Mouse (Mus musculus): ENCODE data around the gene Cycs. TPM values are rescaled to one million over a fixed set of nuclear protein-coding genes. Genes with fewer than 3 reads are reported as not detected.
A peak's percentile ranks its signal among the peaks of the same experiment; 100 is the strongest.

Gene Cycs
- total RNA-seq, 1 experiment from 2014 or later, result 110 TPM

DNA sequence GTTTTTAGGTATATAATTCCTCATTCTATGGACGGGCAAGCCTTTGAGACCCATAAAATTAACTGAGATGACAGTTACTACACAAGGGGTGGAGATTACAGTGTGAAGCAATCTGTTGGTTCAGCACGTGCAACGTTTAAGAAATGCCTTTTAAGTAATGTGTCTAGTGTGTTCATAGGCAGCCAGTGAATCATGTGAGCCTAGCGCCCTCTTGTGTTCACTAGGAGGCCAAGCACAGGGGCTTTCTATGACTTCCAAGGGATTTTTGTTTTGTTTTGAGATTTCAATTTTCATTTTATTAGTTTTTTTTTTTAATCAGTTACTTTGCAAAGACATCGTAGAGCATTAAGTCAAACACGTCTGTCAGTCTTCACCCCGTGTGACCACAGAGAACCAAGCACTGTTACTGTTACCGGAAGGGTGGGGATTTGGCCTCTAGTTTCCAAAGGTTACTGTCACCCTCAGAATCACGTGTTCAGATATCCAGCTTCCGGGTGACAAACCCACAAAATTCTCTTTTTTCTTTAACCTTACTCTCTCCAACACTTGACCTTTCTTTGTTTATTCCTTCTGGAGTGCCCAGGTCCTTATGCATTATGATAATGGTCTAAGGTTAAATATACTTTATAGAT lies 20.8 kb downstream of the Cycs start:
- peak; percentile 71 for DNase-seq

DNA sequence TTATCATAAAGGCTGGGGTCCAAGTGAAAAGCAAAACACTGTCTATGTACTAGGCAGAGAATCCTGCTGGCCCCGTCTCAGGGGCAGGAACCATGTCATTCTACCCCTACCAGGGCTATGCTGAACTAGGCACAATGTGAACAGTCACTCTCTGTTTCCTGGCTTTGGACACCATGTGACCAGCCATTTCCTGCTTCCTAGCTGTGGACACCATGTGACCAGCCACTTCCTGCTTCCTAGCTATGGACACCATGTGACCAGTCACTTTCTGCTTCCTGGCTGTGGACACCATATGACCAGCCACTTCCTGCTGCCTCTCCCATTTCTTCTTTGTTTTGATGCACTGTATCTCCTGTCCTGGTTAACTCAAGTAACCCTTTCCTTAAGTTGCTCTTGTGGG lies 23.8 kb downstream of the Cycs start:
- no peak for DNase-seq

- no peak for DNase-seq
Observed at GRCm38 (mm10) chr6:50539641-50540040, 26.7 kb downstream of the Cycs start.

- DNase-seq, result peak; percentile 91
Observed at GRCm38 (mm10) chr6:50536461-50536892, 29.9 kb downstream of the Cycs start.

GRCm38 (mm10) chr6:50535346-50535745 lies 31.0 kb downstream of the Cycs start:
- no peak for DNase-seq

DNA sequence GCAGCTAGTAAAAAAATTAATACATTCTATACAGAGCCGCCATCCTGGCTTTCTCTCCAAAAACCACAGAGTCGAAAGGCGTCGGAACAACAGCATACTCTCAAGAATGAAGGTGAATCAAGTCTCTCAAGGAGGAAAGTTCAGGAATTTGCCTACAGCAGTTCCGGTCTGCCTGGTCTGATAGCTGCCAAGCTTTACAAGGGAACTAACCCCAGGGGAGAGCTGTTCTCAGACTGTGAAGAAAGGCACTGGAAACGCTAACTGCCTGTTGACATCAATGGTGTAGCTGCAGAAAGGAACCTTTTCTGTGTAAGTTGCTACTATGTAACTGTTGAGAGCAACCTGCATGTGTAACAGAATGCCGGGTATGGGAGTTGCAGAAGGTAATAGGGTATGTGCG lies 34.4 kb downstream of the Cycs start:
- peak; percentile 34 for DNase-seq

DNA sequence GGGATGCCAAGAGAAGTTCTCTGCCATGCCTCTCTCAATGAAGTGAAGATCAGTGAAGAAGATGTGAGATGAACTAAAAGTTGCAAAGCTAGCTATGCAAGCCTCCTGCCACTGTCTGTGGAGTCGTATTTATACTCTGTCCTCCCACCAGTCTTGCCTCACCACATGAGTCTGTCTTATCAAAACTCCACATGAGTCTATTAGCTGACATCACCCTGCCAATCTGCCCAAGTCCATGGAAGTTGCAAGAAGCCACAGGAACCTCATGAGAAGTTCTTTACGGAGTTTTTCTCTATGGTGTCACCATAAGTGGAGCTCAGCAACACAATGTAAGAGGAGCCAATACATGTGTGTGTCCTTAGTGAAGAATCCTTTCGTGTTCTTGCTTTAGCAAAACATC lies 35.3 kb downstream of the Cycs start:
- DNase-seq, result no peak

- DNase-seq, result peak; percentile 37
Observed at GRCm38 (mm10) chr6:50529194-50529593, 37.1 kb downstream of the Cycs start.

GRCm38 (mm10) chr6:50527416-50527815 lies 38.9 kb downstream of the Cycs start:
- no peak for DNase-seq

DNA sequence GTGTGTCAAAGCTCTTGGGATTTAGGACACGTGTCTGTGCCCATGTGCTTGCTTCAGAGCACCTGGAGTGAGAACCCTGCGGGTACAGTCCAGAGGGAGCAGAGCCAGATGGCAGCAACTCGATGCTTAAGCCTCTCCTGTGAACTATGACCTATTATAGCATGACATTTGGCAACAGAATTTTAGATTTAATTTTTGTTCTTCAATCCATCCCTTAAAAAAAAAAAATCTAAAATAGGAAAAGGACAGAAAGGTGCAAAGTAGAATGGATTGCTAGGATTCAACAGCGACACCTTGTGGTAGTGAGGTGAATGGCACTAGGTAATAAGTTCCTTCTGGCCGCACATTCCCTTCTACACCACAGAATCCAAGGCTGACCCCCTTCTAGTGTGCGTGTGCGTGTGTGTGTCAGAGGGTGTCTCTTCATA lies 39.7 kb downstream of the Cycs start:
- DNase-seq, result peak; percentile 82

GRCm38 (mm10) chr6:50525846-50526245 lies 40.5 kb downstream of the Cycs start:
- DNase-seq, result no peak

DNA sequence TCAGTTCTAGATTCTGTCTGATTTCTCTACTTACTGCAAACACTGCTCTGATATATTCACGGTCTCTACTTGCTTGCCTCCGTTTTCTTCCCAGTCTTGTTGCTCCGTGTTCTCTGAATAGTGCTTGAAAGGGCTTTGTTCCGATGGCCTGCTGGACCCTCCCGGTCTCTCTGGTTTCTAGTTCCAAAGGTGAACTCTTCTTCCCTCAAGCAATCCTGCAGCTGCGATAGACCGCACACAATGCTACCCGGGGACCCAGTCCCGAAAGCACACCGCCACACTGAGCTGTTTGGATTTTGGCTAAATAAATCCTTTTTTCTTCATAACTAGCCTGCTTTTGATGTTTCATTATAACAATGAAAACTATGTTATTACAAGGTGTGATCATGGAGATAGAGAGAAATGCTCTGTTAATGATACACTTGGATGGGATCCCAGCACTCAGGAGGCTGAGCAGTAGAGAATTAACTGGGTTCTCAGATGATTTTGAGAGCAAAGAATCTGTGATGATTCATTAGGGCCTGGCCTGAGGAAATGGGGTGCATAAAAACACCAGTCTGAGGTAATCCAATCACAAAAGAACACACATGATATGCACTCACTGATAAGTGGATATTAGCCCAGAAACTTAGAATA lies 42.0 kb downstream of the Cycs start:
- no peak for DNase-seq

DNA sequence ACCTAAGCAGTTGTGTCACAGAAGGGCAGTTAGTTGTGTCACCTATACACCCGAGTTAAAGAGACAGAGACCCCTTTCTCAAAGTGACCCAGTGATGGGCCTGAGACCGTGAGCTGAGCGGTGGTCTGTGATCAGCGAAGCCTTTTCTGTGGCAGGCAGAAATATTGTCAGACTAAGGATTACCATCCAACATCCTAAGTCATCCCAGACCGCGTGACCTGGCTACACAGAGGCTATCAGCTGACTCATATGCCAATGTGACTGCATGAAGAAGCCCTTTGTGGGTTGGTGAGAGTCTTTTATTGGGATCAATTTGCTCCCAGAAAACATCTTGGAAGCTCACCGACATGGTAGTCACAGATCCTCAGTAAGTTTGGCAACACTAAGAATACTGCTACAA lies 43.6 kb downstream of the Cycs start:
- DNase-seq, result no peak

GRCm38 (mm10) chr6:50521532-50522135 lies 44.7 kb downstream of the Cycs start:
- DNase-seq, result peak; percentile 43

DNA sequence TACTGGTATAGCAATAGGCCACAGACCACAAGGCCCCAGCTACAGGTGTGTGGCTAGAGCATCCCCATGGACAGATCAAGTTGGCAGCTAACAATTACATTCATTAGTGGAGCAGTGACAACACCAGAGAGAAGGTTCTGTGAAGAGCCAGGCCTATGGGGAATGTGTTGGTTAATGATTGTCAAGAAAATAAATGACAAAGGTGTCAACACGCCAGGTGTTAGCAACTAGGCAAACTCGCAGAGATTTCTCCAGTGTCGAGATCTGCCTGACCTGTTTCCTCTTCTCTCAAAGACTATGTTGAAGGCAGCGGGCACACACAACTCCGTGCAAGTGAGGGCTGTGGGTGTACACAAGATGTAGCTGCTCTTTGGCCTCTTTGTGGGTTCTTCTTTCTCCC lies 46.2 kb downstream of the Cycs start:
- DNase-seq, result no peak

GRCm38 (mm10) chr6:50518371-50518770 lies 48.0 kb downstream of the Cycs start:
- no peak for DNase-seq

Small RNAs within 50 kb of the gene (microRNA-seq; reads per million reads assigned to microRNA genes)
- gene Mir6371, result 0 reads per million in 2 experiments

Other genes starting within 250 kb of the Cycs start
- 35.9 and 37.4 TPM in 2 replicates for gene Osbpl3, start 110.3 kb downstream of the Cycs start, total RNA-seq (2021)
- 0.37 and 0.64 TPM in 2 replicates for gene 4921507P07Rik, start 30.1 kb upstream of the Cycs start, total RNA-seq (2021)
- not detected in 2 replicates for gene Npvf, start 87.9 kb upstream of the Cycs start, total RNA-seq (2021)

Measured in adrenal gland, postnatal 14 days (tissue).